Mouse (Mus musculus) adrenal gland, adult 18-20 months (tissue): ENCODE results near the gene P2ry2. TPM values are rescaled to one million over a fixed set of nuclear protein-coding genes. Genes with fewer than 3 reads are reported as not detected.
A peak's percentile ranks its signal among the peaks of the same experiment; 100 is the strongest.

Source experiments
- DNase-seq, 2 experiments: peaks; one replicate each; pipeline ENCODE4 v3.0.0; 2021 to 2022; ENCODE audit warnings: low spot score in 2 of 2
- total RNA-seq, 2 experiments: library from RNA; stranded (reverse); gene quantifications; 1 replicate in 1 of 2; 2 replicates in 1 of 2; pipeline ENCODE4 v1.2.3; 2021

The P2ry2 gene
- total RNA-seq, 2 experiments from 2014 or later = 1.7 to 4.7 TPM

- no peak for DNase-seq
Measured at GRCm38 (mm10) chr7:101027623-101028443, 15.2 kb upstream of the P2ry2 start.

GRCm38 (mm10) chr7:101026836-101027235, 14.2 kb upstream of the P2ry2 start:
- DNase-seq = no peak

DNA sequence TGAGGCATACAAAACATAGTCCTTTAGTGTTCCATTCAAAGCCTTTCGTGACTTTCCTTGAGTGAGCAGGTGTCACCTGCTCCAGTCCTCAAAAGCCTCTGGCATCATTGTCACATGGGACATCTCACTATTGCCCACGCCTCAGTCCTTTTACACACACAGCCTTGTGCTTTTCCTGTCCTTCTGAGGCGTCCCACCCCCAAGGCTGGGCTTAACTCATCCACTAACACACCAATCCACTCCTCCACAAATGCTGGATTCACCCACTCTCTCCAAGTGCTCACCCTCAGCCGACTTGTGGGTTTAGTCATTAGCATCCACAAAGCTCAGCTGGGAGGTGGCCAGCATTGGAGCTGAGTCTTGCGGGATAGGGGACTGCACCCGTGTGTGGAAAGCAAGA, 4.8 kb upstream of the P2ry2 start:
- DNase-seq = no peak

GRCm38 (mm10) chr7:101017021-101017461, 4.4 kb upstream of the P2ry2 start:
- DNase-seq = no peak

- no peak for DNase-seq
Measured at GRCm38 (mm10) chr7:101014985-101015384, 2.3 kb upstream of the P2ry2 start.

DNA sequence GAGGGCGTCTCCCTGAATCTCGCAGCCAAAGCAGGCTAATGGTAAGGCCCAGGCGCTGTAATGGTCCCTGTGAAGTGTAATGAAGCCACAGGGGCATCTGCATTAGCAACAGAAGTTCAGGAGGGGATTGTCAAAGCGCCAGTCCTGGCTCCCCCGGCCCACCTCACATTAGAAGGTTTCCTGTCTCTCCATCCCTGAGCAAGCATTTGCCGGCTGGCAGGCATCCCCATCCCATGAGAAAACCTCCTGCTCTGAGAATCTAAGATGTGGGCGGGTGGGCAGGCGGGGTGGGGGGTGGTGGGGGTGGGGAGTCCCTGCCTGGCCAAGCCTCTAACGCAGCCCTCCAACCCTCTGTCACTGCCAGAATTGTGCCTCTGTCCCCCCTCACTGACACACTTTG, 1.4 kb upstream of the P2ry2 start:
- DNase-seq = no peak

DNA sequence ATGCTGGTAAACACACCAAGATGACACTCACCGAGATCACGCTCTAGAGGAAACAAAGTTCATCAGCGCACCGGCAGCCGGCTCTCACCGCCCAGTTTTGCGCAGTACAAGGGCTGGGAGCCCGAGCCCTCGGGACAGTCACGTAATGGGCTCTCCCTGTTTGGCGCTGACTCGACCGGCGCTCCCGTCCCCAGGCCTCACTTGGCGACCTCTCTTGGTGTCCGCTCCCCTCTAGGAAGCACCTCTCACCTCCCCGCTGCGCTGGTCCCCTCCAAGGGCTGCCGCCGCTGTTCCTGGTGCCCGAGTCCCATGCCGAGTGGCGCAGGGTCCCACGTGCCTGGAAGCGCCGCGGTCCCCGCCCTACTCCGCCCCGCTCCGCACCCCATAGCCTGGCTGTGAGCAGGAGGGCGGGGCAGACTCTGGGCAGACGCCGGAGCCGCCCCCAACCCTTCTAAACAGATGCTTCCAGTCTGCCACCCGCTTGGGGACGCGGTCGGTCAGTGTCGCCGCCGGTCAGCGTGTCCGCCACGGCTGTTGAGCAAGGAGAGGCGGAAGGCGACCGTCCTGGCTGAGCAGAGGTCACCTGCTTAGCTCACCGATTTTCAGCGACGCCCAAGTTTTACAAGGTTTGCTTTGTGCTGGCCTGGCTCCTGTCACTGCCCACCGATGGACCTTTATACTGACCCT, 842 bp downstream of the P2ry2 start:
- peak; percentile 66 for DNase-seq

DNA sequence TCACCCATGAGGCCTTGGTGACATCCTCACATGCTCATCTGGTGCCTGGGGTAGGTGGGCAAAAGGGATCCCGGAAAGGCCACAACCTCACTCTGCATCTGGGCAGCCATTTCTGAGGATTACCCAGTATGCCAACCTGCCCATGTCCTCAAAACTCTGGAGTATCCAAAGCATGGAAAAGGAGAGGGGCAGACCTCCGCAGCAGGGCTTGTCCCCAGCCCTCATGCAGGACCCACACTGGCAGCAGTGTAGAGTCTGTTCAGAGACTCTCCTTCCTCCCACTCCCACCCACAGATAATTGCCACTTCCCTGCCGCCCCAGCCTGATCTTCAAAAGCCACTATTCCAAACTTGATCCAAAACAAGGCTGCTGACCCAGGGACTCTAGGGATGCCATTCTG, 1.9 kb downstream of the P2ry2 start:
- no peak for DNase-seq

- no peak for DNase-seq
Measured at GRCm38 (mm10) chr7:101006201-101006600, 6.5 kb downstream of the P2ry2 start.

DNA sequence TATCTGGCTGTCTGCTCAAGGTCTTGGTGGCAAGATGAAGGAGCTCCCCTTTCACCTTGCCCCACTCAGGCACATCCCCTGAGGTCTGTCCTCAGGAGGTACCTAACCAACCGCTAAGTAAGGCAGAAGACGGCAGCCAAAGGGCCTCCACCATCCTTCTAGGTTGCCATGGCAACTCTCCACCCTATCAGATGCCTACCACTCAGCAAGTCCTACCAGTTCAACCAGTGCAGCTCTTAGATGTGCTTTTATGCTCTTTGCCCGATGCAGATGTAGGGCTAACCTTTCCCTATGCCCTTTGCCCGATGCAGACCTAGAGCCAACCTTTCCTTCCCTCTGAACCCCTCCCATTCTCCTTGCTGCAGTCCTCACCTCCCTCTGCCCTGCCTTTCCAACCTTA, 7.5 kb downstream of the P2ry2 start:
- no peak for DNase-seq

- DNase-seq = no peak
Measured at GRCm38 (mm10) chr7:101003442-101004326, 9.0 kb downstream of the P2ry2 start.

DNA sequence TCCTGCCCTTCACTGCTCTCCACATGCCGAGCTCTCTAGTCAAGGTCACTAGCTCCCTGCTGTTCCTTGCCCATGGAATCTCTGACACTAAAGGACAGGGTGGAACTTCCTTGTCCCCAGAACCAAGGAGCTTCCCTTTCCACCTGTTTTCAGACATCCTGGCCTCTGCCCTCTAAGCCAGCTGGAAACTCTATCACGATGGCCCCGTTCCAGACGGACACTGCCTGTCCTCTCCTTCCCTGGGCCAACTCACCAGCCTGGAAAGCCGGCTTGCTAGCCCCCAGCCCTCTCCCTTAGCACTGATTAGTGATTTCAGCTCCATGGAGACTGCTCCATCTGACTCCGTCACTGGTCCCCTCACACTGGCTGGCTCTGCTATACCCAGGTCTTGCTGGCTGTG, 10.4 kb downstream of the P2ry2 start:
- no peak for DNase-seq

GRCm38 (mm10) chr7:100999623-101000022, 13.0 kb downstream of the P2ry2 start:
- DNase-seq = no peak

GRCm38 (mm10) chr7:100998578-100998960, 14.1 kb downstream of the P2ry2 start:
- no peak for DNase-seq

DNA sequence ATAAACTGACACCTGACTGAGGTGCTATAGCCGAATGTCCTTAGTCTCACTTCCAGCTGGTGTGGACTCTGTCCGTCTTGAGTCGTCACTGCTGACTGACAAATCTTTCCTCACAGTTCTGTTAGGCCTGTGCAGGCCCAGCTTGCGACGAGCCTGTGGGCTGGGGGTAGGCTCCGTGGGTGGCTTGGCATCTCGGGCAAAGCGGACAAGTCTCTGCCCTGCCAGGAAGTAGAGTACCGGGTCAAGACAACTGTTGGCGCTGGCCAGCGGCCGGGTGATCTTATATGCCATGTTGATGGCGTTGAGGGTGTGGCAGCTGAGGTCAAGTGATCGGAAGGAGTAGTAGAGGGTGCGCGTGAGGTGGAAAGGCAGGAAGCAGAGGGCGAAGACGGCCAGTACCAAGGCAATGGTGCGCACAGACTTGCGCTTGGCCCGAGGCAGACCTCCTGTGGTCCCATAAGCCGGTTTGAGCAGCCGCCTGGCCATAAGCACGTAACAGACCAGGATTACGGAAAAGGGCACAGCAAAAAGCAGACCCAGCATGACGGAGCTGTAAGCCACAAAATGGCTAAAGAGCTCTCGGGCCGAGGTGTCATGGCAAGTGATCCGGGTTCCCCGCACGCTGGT, 14.6 kb downstream of the P2ry2 start:
- no peak for DNase-seq

DNA sequence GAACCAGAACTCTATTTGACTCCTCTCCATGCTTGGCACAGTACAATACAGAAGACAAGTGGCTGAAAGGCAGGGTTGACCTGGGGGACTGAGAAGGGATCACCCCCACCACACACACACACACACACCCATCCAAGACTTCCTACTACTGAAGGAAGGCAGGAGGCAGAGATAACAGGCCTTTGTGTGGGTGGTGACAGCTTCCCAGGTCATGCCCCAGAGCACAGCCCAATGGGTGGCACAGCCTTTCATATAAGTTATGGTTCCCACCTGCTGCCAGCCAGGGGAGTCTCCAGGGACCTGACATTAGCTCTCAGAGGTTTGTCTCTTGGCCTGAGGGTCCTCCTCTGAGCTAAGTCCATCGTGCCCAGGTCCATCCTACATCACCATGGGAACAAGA, 15.5 kb downstream of the P2ry2 start:
- DNase-seq = no peak

- DNase-seq = no peak
Measured at GRCm38 (mm10) chr7:100995951-100996350, 16.7 kb downstream of the P2ry2 start.

DNA sequence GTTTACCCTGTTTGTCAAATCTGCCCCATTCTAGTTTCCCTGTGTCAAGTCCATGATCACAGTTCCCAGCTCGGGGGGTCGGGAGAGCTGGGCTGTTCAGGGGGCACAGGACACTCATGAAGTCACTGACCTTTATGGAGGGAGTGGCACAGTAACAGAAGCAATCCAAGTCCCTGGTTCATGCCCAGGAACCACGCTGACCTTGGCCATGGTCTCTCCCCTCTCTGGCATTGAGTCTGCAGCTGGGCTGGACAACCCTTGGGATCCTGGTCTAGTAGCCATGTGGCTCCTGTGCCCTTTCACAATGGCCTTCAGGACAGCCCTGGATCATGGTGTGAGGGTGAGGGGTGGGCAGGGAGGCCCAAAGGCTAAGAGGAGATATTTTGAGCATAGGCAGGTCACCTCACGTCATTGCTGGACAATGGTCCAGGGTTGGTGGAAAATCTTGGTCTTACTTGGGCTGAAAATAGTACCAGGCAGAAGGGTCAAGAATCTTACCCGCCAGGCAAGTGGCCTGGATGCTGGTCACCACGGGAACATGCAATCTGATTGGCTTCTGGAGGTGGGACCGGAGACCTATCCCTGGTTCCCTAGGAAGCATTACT, 17.3 kb downstream of the P2ry2 start:
- DNase-seq = no peak

- no peak for DNase-seq
Measured at GRCm38 (mm10) chr7:100993166-100993565, 19.5 kb downstream of the P2ry2 start.

GRCm38 (mm10) chr7:100991972-100992371, 20.7 kb downstream of the P2ry2 start:
- DNase-seq = no peak
